Mouse (Mus musculus) heart, adult 2 months (tissue): Measurements from ENCODE around the gene Agpat3.

Source experiments
- CTCF ChIP-seq: fragments of 200-600 bp; IDR thresholded peaks from 2 replicates; pipeline ENCODE4 v1.8.1; 2022; ENCODE audit warnings: antibody characterized with exemption, mild to moderate bottlenecking, moderate library complexity
- EP300 ChIP-seq: fragments of 200-500 bp; IDR thresholded peaks from 2 replicates; pipeline ENCODE4 v1.6.1; 2011; ENCODE audit warnings: low read depth, low read length, control low read depth; ENCODE audit not compliant: insufficient read depth

DNA sequence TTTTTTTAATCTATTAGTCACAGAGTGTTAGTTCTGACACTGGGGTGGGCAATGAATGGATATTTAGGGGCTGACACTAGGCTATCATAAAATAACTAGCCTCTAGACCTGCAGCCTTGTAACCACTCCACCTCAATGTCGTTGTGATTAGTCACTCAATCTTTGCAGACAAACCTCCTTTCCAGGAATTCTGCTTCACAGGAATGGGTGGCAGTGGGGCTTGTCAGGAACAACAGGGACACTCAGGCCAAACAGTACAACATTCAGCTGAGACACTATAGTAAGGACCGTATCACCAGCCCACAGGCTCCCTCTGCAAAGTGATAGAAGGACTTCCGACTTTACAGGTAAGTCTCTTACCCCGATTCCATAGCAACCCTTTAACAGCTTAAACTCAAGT, 105.6 kb downstream of the Agpat3 start:
- TF ChIP-seq CTCF, result no peak
- no peak for TF ChIP-seq EP300
